Mouse (Mus musculus) monocyte, adult 2 months (primary cell): ENCODE measurements around the gene Ahnak.

ENCODE experiments used
- DNase-seq, 2 experiments: peaks; one replicate each; pipeline ENCODE4 v3.0.0; 2022; ENCODE audit warnings: low spot score in 2 of 2, low read depth in 1 of 2

The Ahnak gene

DNA sequence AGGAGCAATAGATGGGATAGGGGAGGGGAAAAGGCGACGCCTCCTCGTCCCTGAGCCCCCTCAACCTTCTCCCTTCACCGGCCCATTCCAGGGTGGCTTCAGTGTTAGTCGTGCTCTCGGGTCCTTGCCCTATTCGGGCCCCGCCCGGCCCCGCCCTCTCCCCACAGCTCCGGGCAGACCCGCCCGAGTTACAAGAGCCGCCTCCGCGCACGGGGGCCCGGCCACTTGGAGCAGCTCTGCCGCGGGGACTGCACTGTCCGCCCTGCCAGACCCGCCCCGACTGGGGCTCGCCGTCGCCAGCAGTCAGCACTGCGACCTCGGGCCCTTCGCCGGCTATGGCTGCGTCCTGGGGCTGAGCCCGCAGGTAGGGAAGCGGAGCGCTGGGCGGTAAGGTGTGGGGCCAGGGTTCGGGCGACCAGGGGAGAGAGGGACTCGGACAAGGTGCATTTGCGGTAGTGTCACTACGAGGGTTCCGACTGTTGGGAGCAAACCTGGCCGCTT lies at the start of gene Ahnak:
TSS of gene Ahnak (plus strand) at position 219 of the 501 bp plus-strand sequence.
- DNase-seq = peak; percentile 62 to 76

- no peak for DNase-seq
Measured at GRCm38 (mm10) chr19:8940526-8941133, 48.5 kb upstream of the Ahnak start.

GRCm38 (mm10) chr19:8941136-8941514 lies 48.0 kb upstream of the Ahnak start:
- no peak for DNase-seq

DNA sequence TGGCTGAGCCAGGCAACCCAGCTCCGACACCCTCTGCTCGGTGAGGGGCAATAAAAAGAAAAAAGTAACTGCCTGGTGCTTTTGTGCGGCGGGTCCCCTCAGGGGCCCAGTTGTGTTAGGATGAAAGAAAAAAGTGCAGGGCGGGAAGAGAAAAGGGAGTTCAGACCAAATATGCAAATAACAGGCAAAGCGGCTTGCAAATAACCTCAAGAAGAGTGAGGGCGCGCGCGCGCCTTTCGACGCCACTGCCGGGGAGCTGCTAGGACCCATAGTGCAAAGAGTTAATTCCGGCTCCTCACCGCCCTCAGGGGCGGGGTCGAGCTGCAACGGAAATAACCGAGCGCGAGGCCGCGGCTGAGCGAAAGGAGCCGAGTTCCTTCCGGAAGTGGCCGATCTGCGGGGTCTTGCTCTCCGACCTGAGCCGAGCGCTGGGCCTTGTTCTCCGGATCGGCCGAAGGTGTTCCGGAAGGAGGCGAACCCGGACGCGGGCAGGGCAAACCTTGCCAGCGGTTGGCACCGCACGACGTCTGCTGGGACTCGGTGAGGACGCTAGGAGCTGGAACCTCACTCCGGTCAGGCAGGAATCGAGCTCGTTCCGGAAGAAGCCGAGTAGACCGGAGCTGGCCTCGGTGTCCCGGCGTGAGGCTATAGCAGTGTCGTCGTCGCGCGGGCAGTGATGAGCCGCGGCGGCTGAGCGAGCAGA lies 47.4 kb upstream of the Ahnak start, which contains the start of gene Mta2:
TSS of gene Mta2 (plus strand) at position 361 of the 703 bp plus-strand sequence.
- peak; percentile 84 to 86 for DNase-seq

- no peak for DNase-seq
Measured at GRCm38 (mm10) chr19:8942276-8942964, 46.7 kb upstream of the Ahnak start.

GRCm38 (mm10) chr19:8943047-8943446 lies 46.0 kb upstream of the Ahnak start:
- DNase-seq = no peak

DNA sequence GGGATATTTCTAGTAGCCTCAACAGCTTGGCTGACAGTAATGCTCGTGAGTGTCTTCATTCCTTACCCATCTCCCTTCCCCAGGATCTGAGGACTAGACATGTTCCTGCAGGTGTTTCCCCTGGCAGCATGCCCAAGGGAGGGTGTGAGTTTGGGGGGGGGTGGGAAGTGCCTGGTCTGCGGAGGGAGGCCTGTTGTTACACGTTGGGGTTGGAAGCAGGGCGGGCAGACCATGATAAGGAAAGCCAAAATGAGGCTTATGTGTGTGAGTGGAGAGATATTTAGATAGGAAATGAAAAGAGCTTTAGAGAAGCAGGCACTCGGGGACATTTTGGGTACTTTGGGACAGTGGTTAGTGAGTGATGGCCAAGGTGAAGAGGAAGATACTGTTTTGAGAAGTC lies 45.0 kb upstream of the Ahnak start:
- no peak for DNase-seq

GRCm38 (mm10) chr19:8944750-8945149 lies 44.3 kb upstream of the Ahnak start:
- no peak for DNase-seq

GRCm38 (mm10) chr19:8945251-8945650 lies 43.8 kb upstream of the Ahnak start:
- DNase-seq = no peak

DNA sequence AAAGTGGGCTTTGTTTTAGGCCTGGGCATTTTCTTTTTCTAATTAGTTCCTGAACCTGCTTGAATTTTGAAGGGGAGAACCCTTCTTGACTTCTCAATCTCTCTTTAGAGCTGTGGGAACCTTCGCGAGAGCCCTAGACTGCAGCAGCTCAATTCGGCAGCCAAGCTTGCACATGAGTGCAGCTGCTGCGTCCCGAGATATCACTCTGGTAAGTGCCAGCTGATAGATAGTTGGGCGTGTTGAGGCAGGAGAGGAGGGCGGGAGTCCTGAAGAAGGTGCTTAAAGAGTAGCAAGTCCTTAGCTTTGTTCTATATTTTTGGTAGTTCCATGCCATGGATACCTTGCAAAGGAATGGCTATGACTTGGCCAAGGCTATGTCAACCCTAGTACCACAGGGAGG lies 42.2 kb upstream of the Ahnak start:
- DNase-seq = no peak

- no peak for DNase-seq
Measured at GRCm38 (mm10) chr19:8950190-8950589, 38.9 kb upstream of the Ahnak start.

DNA sequence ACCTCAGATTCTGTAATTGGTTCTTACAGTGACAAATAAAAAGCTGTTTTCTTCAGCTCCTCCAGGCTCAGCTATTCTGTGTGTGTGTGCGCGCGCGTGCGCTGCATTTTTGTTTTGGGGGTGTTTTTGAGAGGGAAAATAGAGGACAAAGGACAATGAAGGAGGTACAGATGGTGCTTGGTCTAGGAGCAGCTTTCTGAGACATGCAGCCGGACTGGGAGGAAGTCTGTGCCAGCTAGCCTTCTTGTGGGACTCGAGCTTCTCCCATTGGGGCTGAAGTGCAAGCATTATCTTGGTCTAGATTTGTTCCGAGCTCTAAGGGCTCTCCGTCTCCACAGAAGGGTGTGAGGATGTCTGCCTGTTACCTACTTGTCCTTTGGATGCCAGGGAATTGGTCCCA lies 36.8 kb upstream of the Ahnak start:
- no peak for DNase-seq

DNA sequence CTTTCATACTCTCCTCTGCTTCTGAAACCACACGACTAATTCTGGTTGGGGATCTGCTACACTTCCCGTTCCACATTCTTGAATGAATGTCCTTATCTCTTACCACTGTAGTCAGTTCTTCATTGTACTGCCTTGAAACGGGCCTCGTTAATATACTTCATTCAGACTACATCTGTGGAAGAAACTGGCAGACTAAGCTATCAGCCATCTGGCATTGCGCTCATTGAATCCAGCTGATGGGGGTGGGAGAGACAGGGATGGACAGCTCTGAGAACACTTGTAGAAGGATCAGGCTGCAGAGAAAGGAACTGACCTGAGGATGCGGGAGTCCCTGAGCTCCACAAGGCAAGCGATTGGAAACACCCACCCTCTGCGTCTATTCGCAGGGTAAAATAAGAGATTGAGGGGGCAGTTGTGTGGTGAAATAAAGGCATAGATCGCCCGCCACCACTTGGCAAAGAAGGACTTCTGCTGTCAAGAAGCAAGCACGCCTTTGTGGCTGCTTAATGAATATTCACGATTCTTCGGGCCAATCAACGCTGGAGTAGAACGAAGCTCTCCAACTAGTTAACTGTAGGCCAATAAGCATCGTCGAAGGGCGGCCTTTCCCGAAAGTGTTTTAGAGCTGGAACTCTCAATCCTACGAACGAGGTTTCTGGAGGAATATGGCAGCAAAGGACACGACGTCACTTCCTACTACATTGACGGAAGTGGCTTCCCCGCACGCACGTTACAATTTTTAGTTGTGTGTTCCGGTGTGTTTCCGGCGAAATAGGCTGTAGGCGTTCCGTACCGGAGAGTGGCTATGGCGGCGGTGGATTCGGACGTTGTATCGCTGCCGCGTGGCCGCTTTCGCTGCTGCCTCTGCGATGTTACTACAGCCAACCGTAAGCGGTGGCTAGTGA lies 35.7 kb upstream of the Ahnak start, which contains the start of gene Tut1:
TSS of gene Tut1 (plus strand) at position 713 of the 905 bp plus-strand sequence.
- DNase-seq = peak; percentile 73 to 88

- DNase-seq = no peak
Measured at GRCm38 (mm10) chr19:8954171-8954570, 34.9 kb upstream of the Ahnak start.

DNA sequence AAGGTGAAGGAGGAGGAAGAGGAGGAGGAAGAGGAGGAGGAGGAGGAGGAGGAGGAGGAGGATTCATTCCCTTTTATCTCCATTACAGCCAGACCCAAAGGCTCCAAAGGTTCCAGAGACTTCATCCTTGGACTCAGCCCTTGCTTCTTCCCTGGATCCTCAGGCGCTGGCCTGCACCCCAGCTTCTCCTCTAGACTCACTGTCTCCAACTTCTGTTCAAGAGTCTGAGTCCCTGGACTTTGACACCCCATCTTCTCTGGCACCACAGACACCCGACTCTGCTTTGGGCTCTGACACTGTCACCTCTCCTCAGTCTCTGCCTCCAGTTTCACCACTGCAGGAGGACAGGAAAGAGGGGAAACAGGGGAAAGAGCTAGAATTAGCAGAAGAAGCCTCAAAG lies 26.8 kb upstream of the Ahnak start:
- no peak for DNase-seq

GRCm38 (mm10) chr19:8965075-8965474 lies 24.0 kb upstream of the Ahnak start:
- DNase-seq = no peak

- DNase-seq = no peak
Measured at GRCm38 (mm10) chr19:8965771-8966170, 23.3 kb upstream of the Ahnak start.

DNA sequence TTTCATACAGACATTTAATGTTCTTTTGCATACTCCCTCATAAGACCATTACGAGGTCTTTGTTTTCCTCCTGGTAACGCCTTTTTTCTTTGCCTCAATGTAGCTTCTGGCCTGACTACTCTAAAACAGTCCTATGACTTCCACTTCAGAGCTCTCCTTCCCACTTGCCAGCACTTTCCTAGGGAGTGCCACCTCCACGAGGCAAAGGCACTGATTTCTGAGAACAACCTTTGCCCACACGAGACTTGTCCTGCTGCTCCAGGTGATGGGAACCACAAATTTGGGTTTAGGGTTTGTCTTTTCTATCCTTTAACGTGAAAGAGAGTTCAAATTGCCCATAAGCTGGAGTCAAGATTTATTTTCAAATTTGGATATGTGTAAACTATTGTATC lies 22.9 kb upstream of the Ahnak start:
- no peak for DNase-seq

DNA sequence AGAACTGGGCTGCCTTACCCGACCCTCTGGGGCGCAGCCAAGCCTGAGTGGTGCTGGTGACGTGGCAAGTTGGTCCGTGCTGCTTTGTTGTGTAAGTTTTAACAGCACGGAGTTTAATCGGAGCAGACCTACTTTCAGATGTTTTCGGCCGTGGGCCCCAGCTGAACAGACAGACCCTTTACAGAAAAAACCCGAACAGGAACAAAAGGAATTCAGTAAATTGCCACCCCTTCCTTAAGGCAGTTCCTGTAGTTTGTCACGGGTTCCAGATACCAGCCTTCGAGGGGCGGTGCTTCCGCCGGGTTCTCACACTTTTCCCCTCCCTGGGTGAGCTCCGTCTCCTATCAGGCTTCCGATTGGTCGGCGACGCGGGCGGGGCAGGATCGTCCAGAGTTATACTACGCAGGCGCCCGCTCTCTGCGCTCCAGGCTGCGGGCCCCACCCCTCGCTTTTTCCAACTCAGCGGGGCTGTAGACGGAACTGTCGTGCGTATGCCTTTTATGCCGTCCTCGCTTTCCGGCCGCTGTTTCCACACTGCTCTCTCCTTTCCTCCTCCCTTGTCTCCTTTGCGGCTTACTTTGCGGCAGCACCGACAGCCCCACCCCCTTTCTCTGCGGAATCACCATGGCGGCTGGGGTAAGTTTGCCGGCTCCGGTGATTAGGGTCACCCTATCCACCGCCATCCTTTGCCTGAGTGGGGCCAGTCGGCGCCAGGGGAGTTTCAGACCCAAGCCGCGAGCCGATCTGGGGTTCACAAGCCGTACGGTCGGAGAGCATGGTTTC lies 22.3 kb upstream of the Ahnak start, which contains the start of gene Eef1g:
TSS of gene Eef1g (plus strand) at position 452 of the 783 bp plus-strand sequence.
- peak; percentile 97 to 99 for DNase-seq

DNA sequence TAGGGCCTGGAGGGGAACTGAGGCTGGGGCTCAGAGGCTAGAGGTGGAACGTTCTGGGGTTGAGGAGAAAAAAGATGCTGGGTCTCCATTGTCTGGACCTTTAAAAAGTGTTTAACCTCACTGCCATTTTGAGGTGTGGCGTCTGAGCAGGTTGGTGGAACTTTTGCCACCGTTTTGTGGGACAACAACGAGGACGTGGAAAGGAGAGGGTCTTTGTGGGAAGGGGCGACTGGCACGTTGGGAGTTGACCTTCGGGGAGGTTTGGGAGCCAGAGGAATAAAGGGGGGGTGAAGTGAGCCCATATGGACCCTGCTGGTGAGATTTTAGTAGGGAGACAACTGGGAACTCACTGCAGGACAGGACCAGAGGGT lies 21.7 kb upstream of the Ahnak start:
- DNase-seq = no peak
